Mouse (Mus musculus): ENCODE data around the gene Foxa3. TPM values are rescaled to one million over a fixed set of nuclear protein-coding genes. Genes with fewer than 3 reads are reported as not detected.

Gene Foxa3
- total RNA-seq, 2 experiments from 2014 or later = not detected

DNA sequence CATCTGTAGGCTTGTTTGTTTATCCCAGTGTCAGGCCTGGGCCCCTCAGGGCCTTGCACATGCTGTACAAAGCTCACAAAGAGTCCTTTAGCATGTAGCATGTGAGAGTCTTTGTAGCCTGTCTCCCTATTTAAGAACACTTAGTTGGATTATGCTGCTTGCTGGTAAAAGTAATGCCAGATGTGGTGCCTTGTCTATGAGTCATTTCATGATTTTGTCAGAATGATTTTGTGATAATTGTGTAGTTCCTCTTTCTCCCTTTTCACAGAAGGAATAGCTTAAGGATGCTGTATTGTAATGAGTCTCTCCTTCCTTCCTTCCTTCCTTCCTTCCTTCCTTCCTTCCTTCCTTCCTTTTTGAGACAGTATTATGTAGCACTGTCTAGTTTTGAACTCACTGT, 4.7 kb upstream of the Foxa3 start:
- no peak for DNase-seq (ENCODE audit: low spot score in 2 of 2)

DNA sequence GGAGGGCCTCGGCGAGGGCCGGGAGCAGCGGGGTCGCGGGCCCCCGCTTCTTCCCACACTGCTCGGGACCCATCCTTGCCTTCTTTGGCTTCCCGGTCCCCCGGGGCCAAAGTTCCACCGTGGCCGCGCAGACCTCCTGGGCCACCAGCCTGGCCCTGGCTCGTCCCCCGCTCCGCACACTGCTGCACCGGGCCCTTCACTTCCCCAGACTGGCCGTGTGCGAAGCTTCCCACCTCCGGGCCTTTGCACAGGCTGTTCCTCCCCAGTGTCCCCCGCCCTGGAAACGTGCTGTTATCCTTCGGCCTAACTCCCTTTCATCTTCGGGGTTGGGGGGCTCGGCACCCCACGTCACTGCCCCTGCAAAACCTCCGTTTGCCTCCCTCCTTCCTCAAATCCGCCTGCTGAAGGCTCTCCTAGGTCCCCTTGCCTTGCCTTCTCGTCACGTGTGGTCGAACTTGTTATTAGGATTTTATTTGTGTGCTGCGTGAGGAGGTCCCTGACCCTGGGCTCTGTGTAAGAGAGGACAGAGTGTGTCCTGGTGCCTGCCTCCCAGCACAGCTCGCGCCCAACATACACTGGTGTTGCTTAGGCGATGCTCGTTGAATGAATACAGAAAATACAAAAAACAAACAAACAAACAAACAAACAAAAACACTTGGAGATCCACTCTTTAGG, 1.4 kb upstream of the Foxa3 start:
- DNase-seq (ENCODE audit: low spot score in 2 of 2) = peak in 1 of 2 experiments; percentile 43

DNA sequence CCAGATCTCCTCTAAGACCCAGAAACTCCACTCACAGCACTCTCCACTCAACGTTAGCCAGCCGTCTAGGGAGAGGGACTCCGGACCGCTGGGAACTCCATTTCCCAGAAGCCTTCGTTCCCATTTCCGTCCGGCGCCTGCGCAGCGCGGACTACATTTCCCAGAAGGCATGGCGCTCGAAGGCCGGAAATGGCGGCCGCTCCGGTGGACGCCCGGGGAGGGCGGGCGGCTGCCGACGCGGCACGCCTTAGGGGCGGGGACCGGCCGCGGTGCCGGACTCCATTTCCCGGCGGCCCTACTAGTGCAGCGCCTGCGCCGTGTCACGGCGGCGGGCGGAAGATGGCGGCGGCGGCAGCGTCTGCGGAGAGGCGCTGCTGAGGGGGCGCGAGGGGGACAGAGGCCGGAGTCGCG, 763 bp upstream of the Foxa3 start, which contains the start of gene Sympk:
TSS of gene Sympk (plus strand) at position 282 of the 411 bp plus-strand sequence.
- peak; percentile 89 to 92 for DNase-seq (ENCODE audit: low spot score in 2 of 2)

DNA sequence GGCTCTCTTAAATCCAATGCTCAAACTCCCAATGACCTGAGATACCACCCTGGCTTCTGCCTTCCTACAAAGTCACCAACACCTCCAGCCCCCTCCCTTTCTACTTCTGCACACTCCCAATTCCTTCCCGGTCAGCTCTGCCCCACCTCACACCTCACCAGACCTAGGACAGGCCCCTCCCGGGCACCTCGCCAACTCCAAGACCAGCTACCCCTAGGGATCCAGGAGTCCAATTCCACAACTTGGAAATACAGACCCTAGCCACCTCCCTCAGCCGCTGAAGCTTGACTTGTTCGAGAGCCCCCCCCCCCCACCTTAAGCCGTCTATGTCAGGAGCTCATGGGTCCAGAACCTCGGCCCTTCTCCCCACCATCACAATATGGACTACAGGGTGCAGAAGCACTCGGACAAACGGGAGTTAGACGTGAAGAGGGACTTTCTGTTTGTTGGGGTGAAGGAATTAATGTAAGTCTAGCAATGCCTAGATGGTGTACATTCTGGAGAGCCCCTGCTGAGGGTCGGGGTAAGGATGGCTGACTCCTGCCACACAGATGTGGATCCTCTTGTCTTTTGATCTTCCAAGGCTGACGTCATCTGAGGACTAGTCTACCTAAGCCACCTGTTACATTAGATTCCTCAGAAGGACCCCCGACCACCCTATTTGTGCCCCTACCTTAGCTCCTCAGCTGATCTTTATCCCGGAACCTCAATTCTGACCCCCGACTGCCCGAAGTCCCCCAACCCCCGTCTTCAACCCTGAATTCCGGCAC, 964 bp downstream of the Foxa3 start:
- no peak for DNase-seq (ENCODE audit: low spot score in 2 of 2)

DNA sequence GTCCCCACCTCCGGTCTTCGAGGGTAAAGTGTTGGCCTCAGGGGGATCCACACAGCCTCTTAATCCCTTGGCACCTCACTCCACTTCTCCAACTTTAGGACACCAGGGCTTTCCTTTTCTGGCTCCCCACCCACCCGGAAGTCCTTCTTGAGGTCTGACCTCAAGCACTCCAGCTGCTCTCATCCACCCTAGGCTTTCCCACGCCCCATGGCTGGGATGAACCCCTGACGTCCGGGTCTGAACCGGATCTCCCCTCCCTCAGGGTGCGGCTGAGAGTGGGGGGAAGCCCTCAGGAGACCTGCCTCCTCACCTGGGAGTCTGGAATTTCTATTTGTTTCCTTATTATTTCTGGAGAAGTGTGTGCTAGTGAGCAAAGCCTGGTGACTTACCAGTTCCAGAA, 2.3 kb downstream of the Foxa3 start:
- no peak for DNase-seq (ENCODE audit: low spot score in 2 of 2)

DNA sequence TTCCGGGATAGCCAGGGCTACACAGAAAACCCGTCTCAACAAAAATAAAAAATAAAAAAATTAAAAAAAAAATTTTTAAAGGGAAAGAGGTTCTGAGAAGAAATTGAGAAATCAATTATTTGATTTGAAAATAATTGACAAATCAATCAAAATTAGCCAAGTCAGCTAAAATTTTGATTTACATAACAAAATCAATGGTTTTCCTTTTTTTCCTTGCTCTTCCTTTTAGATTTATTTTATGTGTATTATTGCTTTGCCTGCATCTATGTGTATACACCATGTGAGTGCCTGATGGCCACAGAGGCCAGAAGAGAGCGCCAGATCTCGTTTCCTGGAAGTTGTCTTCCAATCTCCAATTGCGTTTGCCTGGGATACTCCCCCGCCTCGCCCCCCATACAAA, 5.4 kb downstream of the Foxa3 start:
- DNase-seq (ENCODE audit: low spot score in 2 of 2) = no peak

DNA sequence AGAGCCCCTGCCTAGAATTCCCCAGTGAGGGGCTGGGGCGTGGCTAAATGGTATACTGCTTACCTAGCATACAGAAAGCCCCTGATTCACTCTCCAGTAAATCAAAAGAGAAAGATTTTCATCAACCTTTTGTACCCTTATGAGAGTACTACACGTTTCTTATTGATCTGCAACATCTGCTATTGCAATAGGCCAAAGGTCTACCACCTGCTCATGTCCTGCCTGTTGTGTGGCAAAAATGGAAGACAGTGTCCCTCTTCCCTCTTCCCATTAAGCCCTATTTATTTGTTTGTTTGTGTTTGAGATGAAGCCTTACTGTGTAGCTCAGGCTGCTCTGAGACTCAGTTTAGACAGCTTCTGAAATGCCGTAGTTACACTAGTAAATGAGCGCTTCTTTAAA, 7.3 kb downstream of the Foxa3 start:
- DNase-seq (ENCODE audit: low spot score in 2 of 2) = no peak

DNA sequence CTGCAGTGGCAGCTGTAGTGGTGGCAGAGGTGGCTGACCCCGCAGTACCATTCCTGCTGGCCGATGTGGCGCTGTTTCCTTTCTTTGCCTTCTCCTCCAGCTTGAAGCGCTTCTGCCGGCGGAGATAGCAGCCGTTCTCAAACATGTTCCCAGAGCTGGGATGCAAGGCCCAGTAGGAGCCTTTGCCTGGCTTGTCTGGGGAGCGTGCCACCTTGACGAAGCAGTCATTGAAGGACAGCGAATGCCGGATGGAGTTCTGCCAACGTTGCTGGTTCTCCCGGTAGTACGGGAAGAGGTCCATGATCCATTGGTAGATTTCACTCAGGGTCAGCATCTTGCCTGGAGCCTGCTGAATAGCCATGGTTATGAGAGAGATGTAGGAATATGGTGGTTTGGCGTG, 8.9 kb downstream of the Foxa3 start:
- no peak for DNase-seq (ENCODE audit: low spot score in 2 of 2)

DNA sequence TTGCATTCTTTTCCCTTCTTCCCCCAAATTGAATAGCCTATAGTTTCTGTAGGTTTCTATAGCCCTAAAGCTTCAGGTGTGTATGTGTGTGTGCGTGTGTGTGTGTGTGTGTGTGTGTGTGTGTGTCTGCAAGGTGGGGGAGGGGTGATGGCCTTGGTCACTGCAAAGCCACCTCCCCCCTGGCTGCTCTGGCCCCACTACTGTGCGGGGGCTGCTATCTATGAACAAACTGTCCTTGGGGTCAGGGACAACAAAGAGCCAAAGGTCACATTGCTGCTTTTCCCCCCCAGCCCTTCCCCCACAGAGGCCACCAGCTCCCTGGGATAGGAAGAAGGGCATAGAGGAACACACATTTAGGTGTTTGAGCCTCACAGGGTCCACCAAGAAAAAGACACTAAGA, 10.5 kb downstream of the Foxa3 start:
- no peak for DNase-seq (ENCODE audit: low spot score in 2 of 2)

DNA sequence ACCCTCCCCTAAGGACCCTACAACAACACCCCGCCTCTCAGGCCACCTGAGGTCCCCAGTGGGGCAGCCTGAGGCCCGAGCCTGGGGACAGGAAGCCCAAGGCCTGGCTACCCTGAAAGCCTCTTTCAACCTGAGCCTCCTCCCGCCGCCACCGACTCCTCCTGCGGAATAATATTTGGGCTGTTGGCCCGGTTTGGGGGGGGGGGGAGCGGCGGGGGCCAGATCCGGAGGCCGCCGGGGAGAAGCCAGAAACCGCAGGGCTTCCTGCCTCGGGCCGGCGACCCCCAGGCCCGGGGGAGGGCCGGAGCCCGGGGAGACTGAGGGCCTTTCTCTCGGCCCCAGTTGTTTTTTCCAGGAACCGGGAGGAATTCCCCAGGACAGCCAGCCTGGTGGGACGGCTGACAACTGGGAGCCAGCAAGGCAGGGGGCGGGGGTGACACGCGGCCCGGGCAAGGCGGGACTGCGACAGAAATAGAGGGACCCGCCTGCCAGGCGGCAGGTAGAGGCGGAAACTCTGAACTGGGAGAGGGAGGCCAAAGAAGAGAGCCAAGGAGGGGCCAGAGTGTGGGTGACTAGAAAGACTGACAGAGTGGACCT, 11.2 kb downstream of the Foxa3 start:
- DNase-seq (ENCODE audit: low spot score in 2 of 2) = peak in 1 of 2 experiments; percentile 36

DNA sequence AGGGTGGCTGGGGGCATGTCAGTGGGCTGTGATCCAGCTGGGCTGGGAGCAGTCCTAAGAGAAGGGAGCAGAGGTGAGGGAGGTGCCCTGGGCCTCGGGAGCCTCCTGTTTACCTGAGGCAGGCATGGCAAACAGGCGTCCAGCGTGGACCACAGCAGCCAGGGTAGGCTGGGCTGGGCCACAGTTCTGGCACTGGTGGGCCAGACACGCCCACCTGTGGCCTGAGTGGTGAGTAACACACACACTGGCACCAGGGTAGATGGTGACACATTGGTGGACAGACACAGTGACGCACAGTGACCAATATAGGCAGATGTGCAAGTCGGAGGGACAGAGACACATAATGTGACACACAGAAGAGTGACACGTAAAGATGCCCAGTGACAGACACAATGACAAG, 12.8 kb downstream of the Foxa3 start:
- no peak for DNase-seq (ENCODE audit: low spot score in 2 of 2)

DNA sequence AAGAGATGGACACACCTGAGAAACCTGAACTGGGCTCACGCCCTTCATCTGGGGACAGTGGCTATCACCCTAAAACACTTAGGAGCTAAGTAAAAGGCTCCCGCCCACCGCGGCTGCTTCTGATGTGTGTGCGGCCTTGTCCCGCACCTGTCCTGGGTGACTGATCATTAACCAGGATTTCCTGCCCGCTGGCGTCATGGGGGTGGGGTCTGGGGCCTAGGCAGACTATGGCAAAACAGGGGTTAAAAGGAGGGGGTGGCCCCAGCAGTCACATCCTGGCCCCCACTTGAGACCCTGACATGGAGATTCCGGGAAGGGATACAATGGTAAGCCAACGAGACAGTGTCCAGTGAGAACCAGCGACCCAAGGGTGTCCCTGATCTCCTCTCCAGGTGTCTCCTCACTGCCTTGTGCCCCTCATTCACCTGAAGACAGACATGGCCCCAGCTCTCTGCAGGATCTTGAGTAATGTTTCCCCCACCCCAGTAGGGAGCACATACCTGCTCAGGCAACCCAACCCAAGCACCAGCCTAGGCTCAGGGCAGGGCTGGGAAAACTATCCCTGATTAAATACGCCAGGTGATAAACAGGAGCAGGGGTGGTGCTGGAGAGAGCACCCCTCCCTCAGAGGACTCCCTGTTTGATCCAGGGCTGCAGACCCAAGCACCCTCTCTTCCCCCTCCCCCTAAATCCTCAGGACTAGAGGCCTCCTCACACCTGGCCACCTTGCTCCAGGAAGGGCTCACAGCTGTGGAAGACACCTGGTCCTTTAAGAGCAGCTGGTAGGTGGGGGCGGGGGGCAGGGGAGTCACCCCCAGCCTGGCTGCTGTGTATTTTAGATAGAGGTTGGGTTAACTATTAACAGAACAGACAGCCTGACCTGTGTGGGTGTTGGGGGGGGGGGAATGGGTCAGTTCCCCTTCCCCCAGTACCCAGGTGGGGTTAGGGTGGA, 16.0 kb downstream of the Foxa3 start:
- no peak for DNase-seq (ENCODE audit: low spot score in 2 of 2)

DNA sequence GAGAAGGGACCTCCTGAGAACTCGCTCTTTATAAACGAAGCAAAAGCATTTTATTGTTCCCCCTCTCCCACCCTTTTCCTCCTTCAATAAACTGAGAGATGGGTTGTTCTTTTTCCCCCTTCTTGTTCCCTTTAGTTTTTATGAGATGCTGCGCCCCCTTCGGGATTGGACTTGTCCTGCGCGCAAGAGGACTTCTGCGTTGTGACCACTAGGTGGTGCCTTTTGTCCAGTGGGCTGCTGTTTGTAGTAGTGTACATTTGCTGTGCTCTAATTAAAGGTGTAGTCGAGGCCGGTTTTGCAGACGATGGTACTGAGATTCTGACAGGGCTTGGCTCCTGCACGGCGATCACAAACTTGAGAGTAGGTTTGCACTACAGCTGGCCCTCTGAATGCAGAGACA, 16.9 kb downstream of the Foxa3 start:
- peak; percentile 70 to 76 for DNase-seq (ENCODE audit: low spot score in 2 of 2)

DNA sequence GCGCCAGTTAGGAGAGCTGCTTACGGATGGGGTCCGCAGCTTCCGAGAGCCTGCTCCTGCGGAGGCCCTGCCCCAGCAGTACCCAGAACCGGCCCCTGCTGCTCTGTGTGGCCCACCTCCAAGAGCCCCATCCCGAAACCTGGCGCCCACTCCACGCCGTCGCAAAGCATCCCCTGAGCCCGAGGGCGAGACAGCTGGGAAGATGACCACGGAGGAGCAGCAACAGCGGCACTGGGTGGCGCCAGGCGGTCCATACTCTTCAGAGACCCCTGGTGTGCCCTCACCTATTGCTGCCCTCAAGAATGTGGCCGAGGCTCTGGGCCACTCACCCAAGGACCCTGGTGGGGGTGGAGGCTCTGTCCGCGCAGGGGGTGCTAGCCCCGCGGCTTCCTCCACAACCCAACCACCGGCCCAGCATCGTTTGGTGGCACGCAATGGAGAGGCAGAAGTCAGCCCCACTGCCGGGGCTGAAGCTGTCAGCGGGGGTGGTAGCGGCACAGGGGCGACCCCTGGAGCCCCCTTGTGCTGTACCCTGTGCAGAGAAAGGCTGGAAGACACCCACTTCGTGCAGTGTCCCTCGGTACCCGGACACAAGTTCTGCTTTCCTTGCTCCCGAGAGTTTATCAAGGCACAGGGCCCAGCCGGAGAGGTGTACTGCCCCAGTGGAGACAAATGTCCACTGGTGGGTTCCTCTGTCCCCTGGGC, 17.8 kb downstream of the Foxa3 start:
- no peak for DNase-seq (ENCODE audit: low spot score in 2 of 2)

DNA sequence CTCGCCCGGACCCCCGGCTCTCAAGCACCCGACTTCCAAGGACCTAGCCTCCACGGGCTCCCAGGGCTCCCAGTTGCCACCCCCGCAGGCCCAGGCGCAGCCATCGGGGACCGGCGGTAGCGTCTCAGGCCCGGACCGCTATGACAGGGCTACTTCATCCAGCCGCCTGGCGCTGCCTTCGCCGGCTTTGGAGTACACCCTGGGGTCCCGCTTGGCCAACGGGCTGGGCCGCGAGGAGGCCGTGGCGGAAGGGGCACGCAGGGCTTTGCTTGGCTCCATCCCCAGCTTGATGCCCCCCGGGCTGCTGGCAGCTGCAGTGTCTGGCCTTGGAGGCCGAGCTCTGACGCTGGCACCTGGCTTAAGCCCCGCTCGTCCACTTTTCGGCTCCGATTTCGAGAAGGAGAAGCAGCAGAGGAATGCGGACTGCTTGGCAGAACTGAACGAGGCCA, 18.7 kb downstream of the Foxa3 start:
- peak; percentile 50 to 55 for DNase-seq (ENCODE audit: low spot score in 2 of 2)

DNA sequence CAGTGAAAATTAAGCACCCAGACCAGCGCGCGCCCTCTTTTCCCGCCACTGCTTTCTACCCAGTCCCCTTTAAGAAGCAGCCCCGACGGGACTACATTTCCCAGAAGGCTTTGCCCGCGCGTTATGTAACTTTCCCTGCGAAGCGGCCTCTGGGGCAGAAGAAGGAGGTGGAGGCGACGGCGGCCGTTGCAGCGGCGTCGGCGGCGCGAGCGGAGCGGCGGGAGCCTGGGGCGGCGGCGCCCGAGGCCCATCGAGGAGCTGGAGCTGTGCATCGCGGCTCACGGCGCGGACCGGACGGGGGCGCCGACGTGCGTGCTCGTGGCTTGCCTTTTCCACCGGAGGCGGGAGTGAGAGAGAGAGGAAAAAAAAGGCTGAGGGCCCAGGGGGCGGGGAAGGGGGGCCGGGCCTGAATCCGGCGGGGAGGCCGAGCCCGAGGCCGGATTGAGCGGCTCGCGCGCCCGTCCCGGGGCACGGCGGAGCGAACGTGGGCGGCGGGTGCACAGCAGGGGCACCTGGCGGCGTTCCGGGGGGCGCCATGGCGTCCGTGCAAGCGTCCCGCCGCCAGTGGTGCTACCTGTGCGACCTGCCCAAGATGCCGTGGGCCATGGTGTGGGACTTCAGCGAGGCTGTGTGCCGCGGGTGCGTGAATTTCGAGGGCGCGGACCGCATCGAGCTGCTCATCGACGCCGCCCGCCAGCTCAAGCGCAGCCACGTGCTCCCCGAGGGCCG, 19.3 kb downstream of the Foxa3 start, which contains the start of gene Irf2bp1:
TSS of gene Irf2bp1 (plus strand) at position 143 of the 729 bp plus-strand sequence.
- DNase-seq (ENCODE audit: low spot score in 2 of 2) = peak; percentile 90 to 91

DNA sequence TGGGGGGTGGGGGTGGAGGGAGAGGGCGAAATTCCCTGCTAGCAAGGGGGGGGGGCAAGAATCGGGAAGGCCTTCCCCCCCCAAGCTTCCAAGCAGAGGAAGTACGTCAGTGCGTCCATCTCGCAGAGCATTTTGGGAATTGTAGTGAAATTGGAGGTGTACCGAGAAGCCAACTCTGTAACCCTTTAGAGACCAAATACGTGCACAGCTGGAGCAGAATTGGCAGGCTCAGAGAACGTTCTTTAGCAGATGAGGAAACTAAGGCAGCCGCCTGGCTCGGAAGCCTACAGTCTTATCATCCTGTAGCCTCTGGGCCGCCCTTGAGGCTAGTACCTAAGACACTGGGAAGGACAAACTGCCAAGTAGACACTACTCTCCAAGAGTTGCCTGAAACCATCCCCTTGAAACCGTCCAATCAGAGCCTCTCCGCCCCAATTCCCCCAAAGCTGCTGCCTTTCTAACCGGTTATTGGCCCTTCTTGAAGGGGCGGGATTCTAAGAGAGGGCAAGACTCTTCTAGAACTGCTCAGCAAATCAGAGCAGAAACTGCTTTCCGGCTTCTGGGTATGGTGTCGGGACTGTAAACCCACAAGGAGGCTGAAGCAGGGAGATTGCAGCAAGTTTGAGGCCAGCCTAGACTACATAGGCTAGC, 20.4 kb downstream of the Foxa3 start:
- peak; percentile 59 to 60 for DNase-seq (ENCODE audit: low spot score in 2 of 2)

DNA sequence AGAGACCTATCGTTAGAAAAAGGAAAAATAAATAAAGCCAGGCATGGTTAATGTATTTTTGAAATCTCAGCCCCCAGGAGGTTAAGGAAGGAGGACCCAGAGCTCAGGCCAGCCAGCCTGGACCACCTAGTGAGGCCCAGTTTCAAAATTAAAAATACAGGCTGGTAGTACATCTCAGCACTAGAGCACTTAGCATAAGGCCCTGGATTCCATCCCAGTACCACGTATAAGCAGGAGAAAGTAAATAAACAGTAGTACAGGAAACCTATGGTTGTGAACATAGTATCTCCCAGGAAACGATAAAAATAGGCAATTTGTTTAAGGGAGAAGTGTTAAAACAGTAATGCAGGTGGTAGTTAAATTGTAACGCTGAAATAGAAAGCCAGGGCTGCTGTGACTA, 21.2 kb downstream of the Foxa3 start:
- no peak for DNase-seq (ENCODE audit: low spot score in 2 of 2)

DNA sequence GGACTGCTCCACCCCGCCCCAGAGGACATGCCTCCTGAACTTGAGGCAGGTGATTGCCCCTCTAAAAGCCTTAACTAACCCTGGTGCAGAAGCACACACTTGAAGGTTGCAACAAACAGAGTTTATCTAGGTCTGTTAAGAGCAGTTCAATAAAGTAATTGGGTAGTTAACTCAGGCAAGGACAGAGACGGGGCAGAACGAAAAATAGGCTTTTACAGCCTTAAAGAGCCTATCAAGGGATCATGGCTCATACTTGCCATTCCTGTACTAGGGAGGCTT, 21.6 kb downstream of the Foxa3 start:
- no peak for DNase-seq (ENCODE audit: low spot score in 2 of 2)

All from adrenal gland, adult 18-20 months (tissue).